Mouse (Mus musculus): ENCODE data around the gene Mcrip2. TPM values are rescaled to one million over a fixed set of nuclear protein-coding genes. Genes with fewer than 3 reads are reported as not detected.

Gene Mcrip2
- polyA plus RNA-seq (2012; rRNA removed), result 52.1 and 54.6 TPM in 2 replicates

DNA sequence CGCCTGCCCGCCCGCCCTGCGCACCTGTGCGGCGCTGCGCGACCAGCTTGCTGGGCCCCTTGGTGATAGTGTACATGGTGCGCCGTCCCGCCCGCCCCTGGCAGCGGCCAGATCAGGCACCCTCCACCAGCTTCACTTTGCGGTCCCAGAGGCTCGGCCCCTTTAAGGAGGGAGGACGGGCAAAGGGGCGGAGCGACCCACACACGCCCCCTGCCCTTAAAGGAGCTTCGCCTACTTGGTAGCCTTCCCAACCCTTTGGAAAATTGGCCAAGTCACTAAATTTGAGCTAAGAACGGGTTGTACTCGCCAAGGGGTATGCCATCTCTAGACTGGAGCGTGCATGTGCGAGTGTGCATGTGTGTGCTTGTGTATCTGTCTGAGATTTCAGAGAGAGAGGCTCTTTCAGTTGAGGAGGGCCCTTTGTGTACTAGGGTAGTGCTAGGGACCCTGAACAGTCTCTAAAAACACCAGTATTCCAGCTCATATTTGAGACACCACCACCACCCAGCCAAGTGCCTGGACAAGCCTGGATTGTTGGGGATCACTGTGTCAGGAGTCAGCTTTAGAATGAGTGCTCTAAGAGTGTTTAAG is at the start of gene Mcrip2:
TSS of gene Mcrip2 (minus strand) at position 164 of the 591 bp plus-strand sequence.
- H3K4me3 ChIP-seq (ENCODE audit: control insufficient read depth, insufficient read depth, low read length), result peak within 1 kb of the TSS; percentile 95
- WGBS, result 2% methylated on average over 24 of the region's 24 CpGs
- TF ChIP-seq CTCF (IDR thresholded peaks at IDR 0.05; ENCODE audit: borderline replicate concordance, control insufficient read depth, extremely low read depth, insufficient read depth, low read length, poor library complexity) (no peak), POLR2A (IDR thresholded peaks at IDR 0.05; ENCODE audit: control insufficient read depth, extremely low read depth, insufficient read depth, low read length, poor library complexity) (0 out of 2 replicates have a peak, but pooled peaks have one; percentile 38)
- H3K27me3 ChIP-seq (ENCODE audit: control insufficient read depth, insufficient read depth, low read length), result no peaks in the 10 kb centered on the region
- peak; percentile 78 for DNase-seq
- H3K36me3 ChIP-seq (ENCODE audit: control insufficient read depth, insufficient read depth, low read length), result no peaks in the 10 kb centered on the region
- peaks cover 14% of the 10 kb centered on the region for H3K4me1 ChIP-seq (replicated peaks; ENCODE audit: control insufficient read depth, insufficient read depth, low read length)
- H3K27ac ChIP-seq (ENCODE audit: control insufficient read depth, insufficient read depth, low read length), result no peak within 1 kb of the TSS

- TF ChIP-seq POLR2A (IDR thresholded peaks at IDR 0.05; ENCODE audit: control insufficient read depth, extremely low read depth, insufficient read depth, low read length, poor library complexity), result no peak
- no peak for TF ChIP-seq CTCF (IDR thresholded peaks at IDR 0.05; ENCODE audit: borderline replicate concordance, control insufficient read depth, extremely low read depth, insufficient read depth, low read length, poor library complexity)
- Histone ChIP-seq H3K36me3 (ENCODE audit: control insufficient read depth, insufficient read depth, low read length) (no peaks in the 10 kb centered on the region), H3K27me3 (ENCODE audit: control insufficient read depth, insufficient read depth, low read length) (no peaks in the 10 kb centered on the region), H3K4me1 (replicated peaks; ENCODE audit: control insufficient read depth, insufficient read depth, low read length) (peaks cover 12% of the 10 kb centered on the region), H3K4me3 (ENCODE audit: control insufficient read depth, insufficient read depth, low read length) (no peak overlapping the region), H3K27ac (ENCODE audit: control insufficient read depth, insufficient read depth, low read length) (no peak overlapping the region)
- DNase-seq, result no peak
- 92% methylated on average over 9 of the region's 9 CpGs for WGBS
Measured at GRCm38 (mm10) chr17:25918037-25918750, 49.6 kb upstream of the Mcrip2 start.

GRCm38 (mm10) chr17:25916931-25917647 is 48.5 kb upstream of the Mcrip2 start:
- Histone ChIP-seq H3K36me3 (ENCODE audit: control insufficient read depth, insufficient read depth, low read length) (no peaks in the 10 kb centered on the region), H3K4me3 (ENCODE audit: control insufficient read depth, insufficient read depth, low read length) (no peak overlapping the region), H3K27ac (ENCODE audit: control insufficient read depth, insufficient read depth, low read length) (no peak overlapping the region), H3K27me3 (ENCODE audit: control insufficient read depth, insufficient read depth, low read length) (no peaks in the 10 kb centered on the region), H3K4me1 (replicated peaks; ENCODE audit: control insufficient read depth, insufficient read depth, low read length) (peaks cover 12% of the 10 kb centered on the region)
- DNase-seq, result no peak
- WGBS, result 84% methylated on average over 8 of the region's 8 CpGs
- TF ChIP-seq CTCF (IDR thresholded peaks at IDR 0.05; ENCODE audit: borderline replicate concordance, control insufficient read depth, extremely low read depth, insufficient read depth, low read length, poor library complexity), result no peak
- no peak for TF ChIP-seq POLR2A (IDR thresholded peaks at IDR 0.05; ENCODE audit: control insufficient read depth, extremely low read depth, insufficient read depth, low read length, poor library complexity)

- Histone ChIP-seq H3K4me1 (replicated peaks; ENCODE audit: control insufficient read depth, insufficient read depth, low read length) (peaks cover 12% of the 10 kb centered on the region), H3K4me3 (ENCODE audit: control insufficient read depth, insufficient read depth, low read length) (no peak overlapping the region), H3K27me3 (ENCODE audit: control insufficient read depth, insufficient read depth, low read length) (no peaks in the 10 kb centered on the region; the same call in 1 of the 2 replicates), H3K27ac (ENCODE audit: control insufficient read depth, insufficient read depth, low read length) (no peak overlapping the region), H3K36me3 (ENCODE audit: control insufficient read depth, insufficient read depth, low read length) (no peaks in the 10 kb centered on the region)
- TF ChIP-seq POLR2A (IDR thresholded peaks at IDR 0.05; ENCODE audit: control insufficient read depth, extremely low read depth, insufficient read depth, low read length, poor library complexity) (no peak), CTCF (IDR thresholded peaks at IDR 0.05; ENCODE audit: borderline replicate concordance, control insufficient read depth, extremely low read depth, insufficient read depth, low read length, poor library complexity) (no peak)
- DNase-seq, result no peak
- whole genome bisulfite sequencing, result 76% methylated on average over 4 of the region's 4 CpGs
Measured at GRCm38 (mm10) chr17:25914295-25914694, 45.7 kb upstream of the Mcrip2 start.

DNA sequence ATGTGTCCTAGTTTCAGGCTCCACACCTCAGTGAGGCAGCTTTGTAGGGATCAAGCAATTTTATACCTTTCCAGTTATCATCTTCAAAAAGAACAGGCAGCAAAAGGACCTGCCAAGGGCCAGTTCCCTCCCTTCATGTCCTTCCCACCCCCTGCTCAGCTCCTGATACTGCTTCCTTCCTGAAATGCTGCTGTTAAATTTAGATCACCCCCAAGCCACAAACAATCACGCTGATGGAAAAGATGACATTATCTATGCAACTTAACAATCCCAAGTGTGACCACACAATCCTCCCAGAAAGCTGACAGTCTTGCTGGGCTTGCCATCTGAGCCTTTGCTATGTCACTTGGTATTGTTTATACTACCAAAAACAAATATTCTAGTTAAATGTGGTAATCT is 45.3 kb upstream of the Mcrip2 start:
- Histone ChIP-seq H3K36me3 (ENCODE audit: control insufficient read depth, insufficient read depth, low read length) (no peaks in the 10 kb centered on the region), H3K4me3 (ENCODE audit: control insufficient read depth, insufficient read depth, low read length) (no peak overlapping the region), H3K4me1 (replicated peaks; ENCODE audit: control insufficient read depth, insufficient read depth, low read length) (peaks cover 10% of the 10 kb centered on the region), H3K27me3 (ENCODE audit: control insufficient read depth, insufficient read depth, low read length) (no peaks in the 10 kb centered on the region; the same call in 1 of the 2 replicates), H3K27ac (ENCODE audit: control insufficient read depth, insufficient read depth, low read length) (no peak overlapping the region)
- TF ChIP-seq POLR2A (IDR thresholded peaks at IDR 0.05; ENCODE audit: control insufficient read depth, extremely low read depth, insufficient read depth, low read length, poor library complexity) (no peak), CTCF (IDR thresholded peaks at IDR 0.05; ENCODE audit: borderline replicate concordance, control insufficient read depth, extremely low read depth, insufficient read depth, low read length, poor library complexity) (no peak)
- WGBS, result 3% methylated on average over 1 of the region's 1 CpGs
- no peak for DNase-seq

- 81% methylated on average over 14 of the region's 14 CpGs for WGBS
- no peak for TF ChIP-seq CTCF (IDR thresholded peaks at IDR 0.05; ENCODE audit: borderline replicate concordance, control insufficient read depth, extremely low read depth, insufficient read depth, low read length, poor library complexity)
- no peak for TF ChIP-seq POLR2A (IDR thresholded peaks at IDR 0.05; ENCODE audit: control insufficient read depth, extremely low read depth, insufficient read depth, low read length, poor library complexity)
- no peaks in the 10 kb centered on the region for H3K36me3 ChIP-seq (ENCODE audit: control insufficient read depth, insufficient read depth, low read length)
- no peak overlapping the region for H3K27ac ChIP-seq (ENCODE audit: control insufficient read depth, insufficient read depth, low read length)
- no peaks in the 10 kb centered on the region; the same call in 1 of the 2 replicates for H3K27me3 ChIP-seq (ENCODE audit: control insufficient read depth, insufficient read depth, low read length)
- no peak for DNase-seq
- no peak overlapping the region for H3K4me3 ChIP-seq (ENCODE audit: control insufficient read depth, insufficient read depth, low read length)
- peaks cover 5% of the 10 kb centered on the region for H3K4me1 ChIP-seq (replicated peaks; ENCODE audit: control insufficient read depth, insufficient read depth, low read length)
Measured at GRCm38 (mm10) chr17:25913186-25913876, 44.8 kb upstream of the Mcrip2 start.
